Mouse (Mus musculus) lung, postnatal 0 days (tissue): ENCODE data around the gene Ccdc59. TPM values are rescaled to one million over a fixed set of nuclear protein-coding genes. Genes with fewer than 3 reads are reported as not detected.

Experiments used
- ATAC-seq: fragments of 200-750 bp; cut with Nextera tagmentation; 2 replicates; pipeline ENCODE4 v1.8.0; 2017; ENCODE audit warnings: moderate library complexity
- DNase-seq: peaks from one replicate; pipeline ENCODE4 v3.0.0-alpha.2; 2016; ENCODE audit warnings: low spot score
- H3K27ac ChIP-seq: fragments of 300-500 bp; sonication (generic); 2 replicates; pipeline ENCODE4 v1.5.1; 2014; ENCODE audit warnings: antibody characterized with exemption, mild to moderate bottlenecking, low read length, mixed read lengths
- H3K27me3 ChIP-seq: fragments of 300-500 bp; sonication (generic); replicated peaks from 2 replicates; pipeline ENCODE4 v1.6.1; 2014; ENCODE audit warnings: low read length, mixed read lengths; ENCODE audit not compliant: insufficient read depth
- H3K36me3 ChIP-seq: fragments of 300-500 bp; sonication (generic); 2 replicates; pipeline ENCODE4 v1.6.1; 2014; ENCODE audit warnings: low read length, mixed read lengths; ENCODE audit not compliant: insufficient read depth
- H3K4me1 ChIP-seq: fragments of 300-500 bp; sonication (generic); 2 replicates; pipeline ENCODE4 v1.6.1; 2014; ENCODE audit warnings: antibody characterized with exemption, low read depth, low read length, mixed read lengths; ENCODE audit not compliant: insufficient read depth
- H3K4me2 ChIP-seq: fragments of 300-500 bp; sonication (generic); replicated peaks from 2 replicates; pipeline ENCODE4 v1.6.1; 2014; ENCODE audit warnings: low read depth, mild to moderate bottlenecking, low read length, moderate library complexity, mixed read lengths
- H3K4me3 ChIP-seq: fragments of 300-500 bp; sonication (generic); 2 replicates; pipeline ENCODE4 v1.5.1; 2014; ENCODE audit warnings: low read depth, low read length
- H3K9ac ChIP-seq: fragments of 300-500 bp; sonication (generic); replicated peaks from 2 replicates; pipeline ENCODE4 v1.6.1; 2014; ENCODE audit warnings: low read depth, mild to moderate bottlenecking
- H3K9me3 ChIP-seq: fragments of 300-500 bp; sonication (generic); 2 replicates; pipeline ENCODE4 v1.6.1; 2016; ENCODE audit warnings: low read length, mixed read lengths
- CTCF ChIP-seq: IDR thresholded peaks from 2 replicates; pipeline ENCODE4 v1.5.1; 2016; ENCODE audit warnings: antibody characterized with exemption, mild to moderate bottlenecking
- EP300 ChIP-seq: IDR thresholded peaks from 2 replicates; pipeline ENCODE4 v1.6.1; 2016; ENCODE audit warnings: antibody characterized with exemption, mild to moderate bottlenecking, control low read depth
- WGBS: fragments of 180-500 bp; shearing (Covaris S2); extraction: QIAGEN DNeasy Blood & Tissue Kit; methylation state at CpG from one replicate; pipeline ENCODE4 v1.1.7; 2014; 5-methylcytosine and 5-hydroxymethylcytosine counted together
- polyA plus RNA-seq: library from polyadenylated mRNA; unstranded; fragments of >200 nt; fragmentation: Nextera tagmentation; extraction: Ambion mirVana; gene quantifications from 2 replicates; pipeline ENCODE4 v1.2.1, GENCODE M21; 2015

The Ccdc59 gene
- polyA plus RNA-seq, result 46.8 and 49.2 TPM in 2 replicates

DNA sequence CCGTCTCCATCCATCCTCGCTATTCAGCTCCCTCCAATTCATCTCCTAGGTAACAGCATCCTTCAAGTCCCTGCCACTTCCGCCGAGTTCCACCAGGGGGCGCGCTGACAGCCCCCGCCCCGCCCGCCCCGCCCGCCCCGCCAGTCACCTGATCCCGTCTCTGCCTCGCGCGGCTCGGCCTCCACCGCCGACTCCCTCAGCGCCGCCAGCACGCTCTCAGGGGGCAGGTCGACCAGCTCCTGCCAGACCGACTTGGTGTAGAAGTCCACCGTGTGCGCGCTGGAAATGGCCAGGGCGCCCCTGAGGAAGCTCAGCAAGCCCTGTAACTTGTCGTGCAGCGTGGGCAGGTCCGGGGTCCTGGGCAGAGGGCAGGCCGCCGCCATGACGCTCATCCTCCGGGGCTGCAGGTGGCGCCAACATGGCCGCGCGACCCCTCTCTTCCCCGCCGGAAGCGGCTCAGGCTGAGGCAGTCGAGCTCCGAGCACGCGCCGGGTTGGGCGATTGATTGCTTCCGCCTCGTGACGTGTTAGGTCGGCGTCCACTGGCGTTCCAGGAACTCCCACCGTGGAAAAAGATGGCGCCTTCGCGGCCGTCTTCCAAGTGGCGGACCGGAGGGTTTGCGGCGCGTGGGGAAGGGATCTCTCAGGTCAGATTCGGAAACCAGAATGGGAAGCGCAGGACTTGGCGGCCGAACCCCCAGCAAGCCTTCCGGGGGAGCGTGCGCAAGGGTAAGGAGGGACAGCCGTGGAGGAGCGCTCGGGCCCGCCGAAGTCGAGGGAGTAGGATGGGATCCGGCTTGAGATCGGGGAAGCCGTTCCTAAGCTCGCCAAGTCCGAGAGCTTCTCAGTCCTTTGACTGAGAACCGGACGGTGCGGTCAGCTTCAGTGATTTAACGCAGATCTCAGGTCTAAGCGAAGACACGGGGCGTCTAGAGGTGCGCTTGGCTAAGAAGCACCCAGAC is at the start of gene Ccdc59, which contains the start of gene Mettl25:
Gene Ccdc59, plus strand, starts transcription at position 140 of the 961 bp plus-strand sequence.
Gene Mettl25, minus strand, starts transcription at position 453 of the 961 bp plus-strand sequence.
- Histone ChIP-seq H3K4me1 (peaks cover 3% of the 10 kb centered on the region; the same call in 1 of the 2 replicates), H3K36me3 (peaks cover 13% of the 10 kb centered on the region), H3K4me2 (peak within 1 kb of the TSS; percentile 72), H3K4me3 (peak within 1 kb of the TSS; percentile 79), H3K9me3 (no peaks in the 10 kb centered on the region), H3K27me3 (no peaks in the 10 kb centered on the region), H3K27ac (peak within 1 kb of the TSS; percentile 96), H3K9ac (peak within 1 kb of the TSS; percentile 69)
- peak; percentile 96 for DNase-seq
- under 1% methylated on average over 83 of the region's 90 CpGs for WGBS
- peak; percentile 98 for ATAC-seq
- TF ChIP-seq CTCF (peak; percentile 66), EP300 (no peak; the same call in 1 of the 2 replicates)

DNA sequence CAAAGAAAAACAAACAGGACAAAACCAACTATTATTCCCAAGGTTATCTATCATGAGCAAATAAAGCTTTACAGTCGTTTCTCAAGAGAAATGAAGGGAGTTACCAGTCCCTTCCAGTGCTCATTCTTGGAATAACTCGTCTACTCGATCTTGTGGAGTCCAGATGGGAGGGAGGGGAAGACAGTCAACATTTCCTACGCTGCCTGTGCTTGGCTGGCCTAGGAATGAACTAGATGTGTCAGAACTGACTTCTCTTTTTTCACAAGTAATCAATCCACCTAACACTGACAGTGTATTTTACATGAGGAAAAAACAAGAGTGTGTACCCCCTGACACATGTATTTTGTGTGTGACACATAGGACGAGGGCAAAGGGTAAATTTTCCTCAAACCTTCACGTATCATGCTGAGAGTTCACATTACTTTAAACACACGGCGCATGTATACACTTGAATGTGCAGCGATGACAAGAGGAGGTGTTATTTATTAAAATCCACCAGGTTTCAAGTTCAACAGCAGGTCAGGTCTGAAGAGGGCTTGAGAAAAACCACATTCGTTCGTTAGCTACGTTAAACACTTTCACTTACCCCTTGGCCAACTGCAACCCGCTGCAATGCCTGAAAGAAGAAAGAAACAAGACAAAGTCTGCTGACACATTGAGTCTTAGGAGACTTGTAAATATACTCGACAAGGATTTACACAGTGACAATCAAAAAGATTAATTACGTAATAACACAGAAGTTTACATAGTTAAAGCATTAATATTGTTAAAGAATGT is 46.9 kb upstream of the Ccdc59 start:
- TF ChIP-seq EP300, result no peak
- no peak for TF ChIP-seq CTCF
- WGBS, result 20% methylated on average over 15 of the region's 15 CpGs
- peak; percentile 82 for ATAC-seq

DNA sequence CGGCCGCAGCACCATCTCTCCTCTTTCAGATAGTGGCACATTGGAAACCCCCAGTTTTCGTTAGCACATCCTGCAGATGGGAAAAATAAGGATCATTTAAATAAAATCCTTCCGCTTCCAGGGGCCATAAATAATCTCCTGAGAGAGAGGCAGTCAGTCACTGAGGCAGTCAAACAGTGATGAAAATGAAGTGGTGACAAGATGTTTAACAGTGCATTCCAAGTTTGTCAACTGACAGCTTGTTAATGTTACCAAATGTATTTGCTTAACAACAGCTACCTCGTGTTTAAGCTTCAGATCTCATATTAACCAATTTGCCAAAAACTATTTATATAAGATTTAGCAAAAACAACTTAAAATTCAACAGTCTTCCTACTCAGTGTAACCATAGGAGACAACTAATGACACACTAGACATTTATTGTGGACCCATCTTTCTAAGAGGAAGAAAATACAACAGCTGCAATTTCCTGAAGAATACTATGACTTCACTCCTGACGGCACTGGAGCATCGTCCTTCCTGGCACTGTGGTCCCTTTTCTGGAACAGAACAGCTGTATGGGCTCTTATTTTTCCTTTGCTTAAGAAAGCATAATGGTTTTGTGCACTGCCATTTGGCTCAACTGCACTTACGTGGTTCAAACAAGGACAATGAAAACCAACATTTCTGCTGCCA is 43.5 kb upstream of the Ccdc59 start:
- ATAC-seq, result peak; percentile 57
- WGBS, result 41% methylated on average over 8 of the region's 8 CpGs
- peak; percentile 78 for DNase-seq

More for the DNA sequence above, 46.9 kb upstream of the Ccdc59 start:
- Histone ChIP-seq H3K4me2 (peak overlapping the region; percentile 9; the same call in 1 of the 2 replicates), H3K9ac (no peak overlapping the region), H3K27ac (peak overlapping the region; percentile 20; the same call in 1 of the 2 replicates), H3K9me3 (no peaks in the 10 kb centered on the region), H3K4me1 (no peaks in the 10 kb centered on the region), H3K36me3 (no peaks in the 10 kb centered on the region), H3K27me3 (no peaks in the 10 kb centered on the region), H3K4me3 (no peak overlapping the region)
- peak; percentile 73 for DNase-seq

DNA sequence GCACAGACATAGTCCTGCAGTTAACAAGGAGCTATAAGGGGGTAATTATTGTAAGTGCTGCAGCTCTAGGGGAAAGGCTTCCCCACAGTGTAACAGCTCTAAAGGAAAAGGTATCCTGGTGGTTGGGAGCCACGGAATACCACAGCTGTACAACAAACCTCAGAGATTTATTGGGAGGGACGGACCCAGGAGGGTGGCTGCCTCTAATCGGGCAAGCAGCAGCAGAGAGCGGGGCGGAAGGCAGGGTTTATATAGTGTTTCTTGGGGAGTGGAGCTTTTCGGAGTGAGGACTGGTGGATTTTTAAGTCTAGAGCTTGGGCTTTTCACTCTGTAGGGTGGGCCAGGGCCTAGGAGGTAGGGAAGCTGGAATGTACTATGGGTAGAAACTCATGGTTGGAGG is 39.7 kb upstream of the Ccdc59 start:
- WGBS, result 87% methylated on average over 6 of the region's 6 CpGs
- H3K27ac ChIP-seq, result no peak overlapping the region
- no peak overlapping the region for H3K9ac ChIP-seq
- no peaks in the 10 kb centered on the region for H3K9me3 ChIP-seq
- TF ChIP-seq EP300, result no peak
- no peak for TF ChIP-seq CTCF
- H3K27me3 ChIP-seq, result no peaks in the 10 kb centered on the region
- no peak overlapping the region for H3K4me2 ChIP-seq
- no peaks in the 10 kb centered on the region for H3K36me3 ChIP-seq
- H3K4me3 ChIP-seq, result no peak overlapping the region
- ATAC-seq, result no peak
- no peak for DNase-seq
- H3K4me1 ChIP-seq, result no peaks in the 10 kb centered on the region

More for the DNA sequence above, 43.5 kb upstream of the Ccdc59 start:
- Histone ChIP-seq H3K9me3 (no peaks in the 10 kb centered on the region), H3K9ac (no peak overlapping the region), H3K36me3 (no peaks in the 10 kb centered on the region), H3K27me3 (no peaks in the 10 kb centered on the region), H3K27ac (no peak overlapping the region), H3K4me1 (no peaks in the 10 kb centered on the region), H3K4me2 (no peak overlapping the region), H3K4me3 (no peak overlapping the region)
- TF ChIP-seq CTCF (no peak), EP300 (no peak)

DNA sequence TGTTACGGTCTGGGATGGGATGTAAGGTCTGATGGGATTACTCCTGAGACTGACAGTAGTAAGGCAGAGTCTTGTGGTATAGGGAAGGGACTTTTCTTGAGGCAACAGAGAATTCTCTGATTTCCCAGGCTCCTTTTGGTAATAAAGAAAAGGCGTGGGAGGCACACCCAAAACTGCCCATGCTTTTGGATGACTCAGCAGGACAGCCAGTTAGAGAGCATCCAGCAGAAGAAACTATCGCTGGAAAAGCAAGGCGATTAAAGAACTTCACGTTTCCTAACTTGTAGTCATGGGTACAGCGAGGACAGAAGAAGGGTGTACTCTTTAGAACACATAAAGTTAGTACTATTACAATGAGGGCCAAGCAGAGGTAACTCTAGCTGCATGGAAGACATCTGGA is 38.7 kb upstream of the Ccdc59 start:
- Histone ChIP-seq H3K27me3 (no peaks in the 10 kb centered on the region), H3K36me3 (no peaks in the 10 kb centered on the region), H3K9me3 (no peaks in the 10 kb centered on the region), H3K4me1 (no peaks in the 10 kb centered on the region), H3K27ac (no peak overlapping the region), H3K4me3 (no peak overlapping the region), H3K9ac (no peak overlapping the region), H3K4me2 (no peak overlapping the region)
- no peak for DNase-seq
- TF ChIP-seq EP300, result no peak
- no peak for TF ChIP-seq CTCF
- 97% methylated on average over 6 of the region's 6 CpGs for WGBS
- ATAC-seq, result no peak
